Mouse (Mus musculus): ENCODE results near the gene Atp2b4. TPM values are rescaled to one million over a fixed set of nuclear protein-coding genes. Genes with fewer than 3 reads are reported as not detected.

Gene Atp2b4
- total and polyA plus RNA-seq, 2 experiments = 0.86 to 2.4 TPM

DNA sequence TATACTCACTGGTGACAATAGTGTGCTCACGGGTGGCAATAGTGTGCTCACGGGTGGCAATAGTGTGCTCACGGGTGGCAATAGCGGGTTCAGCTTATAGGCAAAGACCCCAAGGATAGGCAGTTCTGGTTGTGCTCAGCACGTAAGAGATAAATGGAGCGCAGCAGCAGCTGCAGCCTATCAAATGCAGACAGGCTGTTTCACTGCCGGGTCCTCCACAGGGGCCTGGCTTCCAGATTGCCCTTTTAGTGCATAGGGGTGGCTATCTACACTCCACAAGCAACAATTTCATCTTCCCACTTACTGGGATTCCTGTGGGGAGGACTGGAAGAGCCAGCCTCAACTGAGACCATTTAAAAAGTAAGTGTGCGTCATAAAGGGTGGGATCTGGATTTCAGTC lies 7.2 kb upstream of the Atp2b4 start:
- no peak overlapping the region for H3K9ac ChIP-seq (ENCODE audit: low read depth, low read length)
- H3K36me3 ChIP-seq (ENCODE audit: control insufficient read depth, insufficient read depth, low read length) = no peaks in the 10 kb centered on the region
- no peaks in the 10 kb centered on the region for H3K27me3 ChIP-seq (ENCODE audit: control insufficient read depth, insufficient read depth, low read length)
- H3K27ac ChIP-seq (replicated peaks; ENCODE audit: insufficient read depth, low read depth, low read length) = no peak overlapping the region
- TF ChIP-seq POLR2A (IDR thresholded peaks at IDR 0.05; ENCODE audit: extremely low read depth, insufficient read depth, low read length) = no peak
- TF ChIP-seq CTCF (IDR thresholded peaks at IDR 0.05; ENCODE audit: low read depth, low read length) = no peak
- H3K4me3 ChIP-seq (ENCODE audit: insufficient read depth, low read depth, low read length) = no peak overlapping the region
- H3K79me2 ChIP-seq (ENCODE audit: control insufficient read depth, insufficient read depth, low read length) = no peaks in the 10 kb centered on the region
- WGBS = 89% methylated on average over 8 of the region's 8 CpGs
- no peaks in the 10 kb centered on the region for H3K4me1 ChIP-seq (ENCODE audit: control insufficient read depth, insufficient read depth, low read length)
- DNase-seq (ENCODE audit: extremely low read depth, low read depth, low spot score) = no peak

DNA sequence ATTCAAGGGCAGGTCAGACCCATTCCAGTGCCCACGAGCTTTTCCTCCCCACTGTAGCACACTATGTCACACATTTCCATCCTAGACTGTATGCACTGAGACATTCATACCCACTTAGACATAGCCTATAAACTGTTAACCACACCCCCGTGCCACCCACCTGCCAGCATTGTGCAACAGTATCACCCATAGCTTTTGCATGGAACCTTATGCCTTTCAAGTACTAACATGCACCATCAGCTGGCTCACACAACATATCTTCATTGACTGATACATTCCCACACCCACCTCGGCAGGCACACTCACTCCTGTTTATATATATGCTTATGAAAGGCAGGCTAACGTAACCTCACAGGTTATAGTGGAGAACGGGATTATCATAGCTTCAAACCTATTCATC lies 902 bp upstream of the Atp2b4 start:
- Histone ChIP-seq H3K27ac (replicated peaks; ENCODE audit: insufficient read depth, low read depth, low read length) (no peak overlapping the region), H3K4me3 (ENCODE audit: insufficient read depth, low read depth, low read length) (no peak overlapping the region), H3K36me3 (ENCODE audit: control insufficient read depth, insufficient read depth, low read length) (no peaks in the 10 kb centered on the region), H3K79me2 (ENCODE audit: control insufficient read depth, insufficient read depth, low read length) (no peaks in the 10 kb centered on the region), H3K27me3 (ENCODE audit: control insufficient read depth, insufficient read depth, low read length) (no peaks in the 10 kb centered on the region), H3K9ac (ENCODE audit: low read depth, low read length) (no peak overlapping the region), H3K4me1 (ENCODE audit: control insufficient read depth, insufficient read depth, low read length) (no peaks in the 10 kb centered on the region)
- TF ChIP-seq CTCF (IDR thresholded peaks at IDR 0.05; ENCODE audit: low read depth, low read length) = no peak
- TF ChIP-seq POLR2A (IDR thresholded peaks at IDR 0.05; ENCODE audit: extremely low read depth, insufficient read depth, low read length) = no peak
- WGBS = 74% methylated on average over 5 of the region's 5 CpGs
- no peak for DNase-seq (ENCODE audit: extremely low read depth, low read depth, low spot score)

DNA sequence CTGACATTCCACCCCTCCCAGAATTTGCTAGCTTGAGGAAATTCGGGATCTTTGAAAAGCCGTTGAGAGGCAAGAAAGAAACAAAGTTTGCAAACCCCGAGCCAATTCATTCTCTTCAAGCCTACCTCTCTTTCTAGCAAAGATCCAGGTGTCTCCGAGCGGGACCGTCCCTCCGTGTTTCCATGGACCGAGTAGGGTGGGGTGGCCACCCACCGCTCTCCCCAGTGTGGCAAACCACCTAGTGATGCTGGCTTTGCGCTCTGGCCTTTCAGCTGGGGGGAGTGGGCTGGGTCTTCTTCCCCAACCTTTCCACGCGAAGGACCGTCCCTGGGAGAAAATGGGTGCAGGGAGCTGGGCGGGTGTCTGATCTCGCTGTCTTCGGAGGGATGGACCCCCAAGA lies 329 bp downstream of the Atp2b4 start:
- H3K9ac ChIP-seq (ENCODE audit: low read depth, low read length) = peak overlapping the region; percentile 66
- DNase-seq (ENCODE audit: extremely low read depth, low read depth, low spot score) = no peak
- WGBS = 3% methylated on average over 16 of the region's 16 CpGs
- TF ChIP-seq CTCF (IDR thresholded peaks at IDR 0.05; ENCODE audit: low read depth, low read length) (no peak), POLR2A (IDR thresholded peaks at IDR 0.05; ENCODE audit: extremely low read depth, insufficient read depth, low read length) (no peak)
- no peaks in the 10 kb centered on the region for H3K4me1 ChIP-seq (ENCODE audit: control insufficient read depth, insufficient read depth, low read length)
- no peak overlapping the region for H3K27ac ChIP-seq (replicated peaks; ENCODE audit: insufficient read depth, low read depth, low read length)
- no peaks in the 10 kb centered on the region for H3K36me3 ChIP-seq (ENCODE audit: control insufficient read depth, insufficient read depth, low read length)
- H3K79me2 ChIP-seq (ENCODE audit: control insufficient read depth, insufficient read depth, low read length) = no peaks in the 10 kb centered on the region
- H3K27me3 ChIP-seq (ENCODE audit: control insufficient read depth, insufficient read depth, low read length) = no peaks in the 10 kb centered on the region
- peak overlapping the region; percentile 87 for H3K4me3 ChIP-seq (ENCODE audit: insufficient read depth, low read depth, low read length)

DNA sequence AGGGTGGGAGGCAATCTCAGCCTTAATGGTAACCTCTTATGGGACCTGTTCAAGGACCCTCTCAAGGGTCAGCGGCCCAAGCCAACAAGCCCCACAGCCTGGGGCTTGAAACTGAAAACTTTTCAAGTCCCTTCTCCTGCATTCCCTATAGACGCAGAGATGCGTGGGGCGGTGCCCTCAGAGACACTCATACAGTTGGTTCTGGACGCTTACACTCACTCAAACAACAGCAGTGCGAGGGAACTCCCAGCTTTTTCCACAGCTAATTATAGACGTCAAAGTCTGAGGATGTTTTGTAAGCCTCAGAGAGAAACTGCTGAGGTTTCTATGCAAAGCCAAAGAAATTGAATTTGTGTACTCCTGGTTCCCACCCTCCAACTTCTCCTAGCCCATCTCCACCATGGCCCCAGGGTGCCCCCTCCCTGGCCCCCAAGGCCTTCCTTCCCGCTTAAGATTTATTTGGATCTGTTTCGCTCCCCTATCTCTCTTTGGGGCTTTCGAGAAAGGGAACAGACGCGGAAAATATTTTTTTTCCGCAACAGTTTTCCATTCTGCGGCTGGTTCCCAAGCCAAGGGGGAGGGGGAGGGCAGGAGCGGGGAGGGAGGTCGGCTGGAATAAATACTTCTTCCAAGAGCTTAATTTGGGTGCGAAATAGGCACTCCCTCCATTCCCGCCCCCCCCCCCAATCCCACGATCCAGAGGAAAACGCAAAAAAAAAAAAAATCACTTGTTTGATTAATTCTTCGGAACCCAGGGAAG lies 975 bp downstream of the Atp2b4 start:
- Histone ChIP-seq H3K27me3 (ENCODE audit: control insufficient read depth, insufficient read depth, low read length) (no peaks in the 10 kb centered on the region), H3K4me1 (ENCODE audit: control insufficient read depth, insufficient read depth, low read length) (no peaks in the 10 kb centered on the region), H3K4me3 (ENCODE audit: insufficient read depth, low read depth, low read length) (peak overlapping the region; percentile 56), H3K79me2 (ENCODE audit: control insufficient read depth, insufficient read depth, low read length) (no peaks in the 10 kb centered on the region), H3K27ac (replicated peaks; ENCODE audit: insufficient read depth, low read depth, low read length) (no peak overlapping the region), H3K9ac (ENCODE audit: low read depth, low read length) (peak overlapping the region; percentile 48; the same call in 1 of the 2 replicates), H3K36me3 (ENCODE audit: control insufficient read depth, insufficient read depth, low read length) (no peaks in the 10 kb centered on the region)
- WGBS = 15% methylated on average over 21 of the region's 21 CpGs
- TF ChIP-seq CTCF (IDR thresholded peaks at IDR 0.05; ENCODE audit: low read depth, low read length) (no peak), POLR2A (IDR thresholded peaks at IDR 0.05; ENCODE audit: extremely low read depth, insufficient read depth, low read length) (no peak)
- DNase-seq (ENCODE audit: extremely low read depth, low read depth, low spot score) = no peak

DNA sequence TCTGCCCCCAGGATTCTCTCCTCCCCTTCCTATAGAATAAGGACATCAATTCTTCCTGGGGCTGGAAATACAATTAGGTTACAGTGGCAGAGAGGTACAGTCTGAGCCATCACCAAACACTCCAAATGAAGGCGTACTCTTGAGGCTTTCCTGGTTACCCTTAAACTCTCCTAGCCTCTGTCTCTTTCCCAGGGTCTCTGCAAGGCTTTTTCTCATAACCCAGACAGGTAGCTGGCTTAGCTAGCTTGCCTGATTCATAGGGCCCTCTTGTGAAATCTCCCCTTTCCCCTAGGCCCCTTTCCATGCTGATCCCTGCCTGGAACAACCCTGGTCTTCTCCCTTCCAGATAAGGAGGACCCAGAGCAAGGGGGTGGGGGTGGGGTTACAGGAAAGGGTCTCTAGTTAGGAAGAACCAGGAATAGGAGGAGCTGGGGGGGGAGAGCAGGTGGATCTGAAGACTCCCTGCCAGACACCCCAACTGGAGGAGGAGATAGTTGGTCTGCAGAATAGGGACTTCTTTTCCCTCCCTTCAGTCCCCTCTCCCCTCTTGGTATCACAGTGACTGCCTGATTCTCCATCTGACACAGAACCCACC lies 1.9 kb downstream of the Atp2b4 start:
- no peak for DNase-seq (ENCODE audit: extremely low read depth, low read depth, low spot score)
- Histone ChIP-seq H3K27me3 (ENCODE audit: control insufficient read depth, insufficient read depth, low read length) (no peaks in the 10 kb centered on the region), H3K4me3 (ENCODE audit: insufficient read depth, low read depth, low read length) (peak overlapping the region; percentile 5; the same call in 1 of the 2 replicates), H3K9ac (ENCODE audit: low read depth, low read length) (no peak overlapping the region), H3K36me3 (ENCODE audit: control insufficient read depth, insufficient read depth, low read length) (no peaks in the 10 kb centered on the region), H3K4me1 (ENCODE audit: control insufficient read depth, insufficient read depth, low read length) (no peaks in the 10 kb centered on the region), H3K79me2 (ENCODE audit: control insufficient read depth, insufficient read depth, low read length) (no peaks in the 10 kb centered on the region), H3K27ac (replicated peaks; ENCODE audit: insufficient read depth, low read depth, low read length) (no peak overlapping the region)
- WGBS = 100% methylated on average over 1 of the region's 1 CpGs
- TF ChIP-seq POLR2A (IDR thresholded peaks at IDR 0.05; ENCODE audit: extremely low read depth, insufficient read depth, low read length) (no peak), CTCF (IDR thresholded peaks at IDR 0.05; ENCODE audit: low read depth, low read length) (no peak)
